In the genomic region with DNA sequence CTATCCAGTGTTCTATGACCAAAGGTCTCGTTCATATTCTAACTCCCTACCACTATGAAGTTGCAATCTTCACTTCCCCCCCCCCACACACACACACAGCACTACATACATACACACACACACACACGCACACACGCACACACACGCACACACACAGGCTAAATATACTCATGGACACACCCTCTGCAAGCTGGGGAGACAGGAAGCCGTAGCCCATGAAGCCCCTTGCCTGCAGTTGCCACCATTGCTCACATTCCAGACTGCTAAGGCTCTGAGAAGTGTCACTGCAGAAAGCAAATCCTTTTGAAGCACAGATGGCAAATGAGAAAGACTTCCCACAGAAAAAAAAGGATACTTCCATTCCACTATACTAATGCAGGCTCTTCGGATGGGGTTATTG, we compare ENCODE assay signal across 14 mouse cellular contexts.
"Had no signal": no experiment of that assay in that cellular context is flagged by ENCODE, and none has a peak within 500 bp of the region (broad histone marks: within the 10 kb centered on the region; RNA-seq: fewer than 3 reads in every experiment).

No protein-coding gene starts in this region.

- H3K36me3 ChIP-seq: kidney, embryonic 15.5 days; limb, embryonic 13.5 days; midbrain, embryonic 12.5 days had no signal

- H3K9me3 ChIP-seq: kidney, embryonic 15.5 days; limb, embryonic 13.5 days; midbrain, embryonic 12.5 days had no signal

- H3K4me2 ChIP-seq: kidney, embryonic 15.5 days; limb, embryonic 13.5 days; midbrain, embryonic 12.5 days had no signal

- H3K4me3 ChIP-seq: kidney, embryonic 15.5 days; limb, embryonic 13.5 days; midbrain, embryonic 12.5 days had no signal

- H3K9ac ChIP-seq: kidney, embryonic 15.5 days; limb, embryonic 13.5 days; liver, embryonic 14.5 days; midbrain, embryonic 12.5 days had no signal

- DNase-seq: kidney, adult 2 months; kidney, postnatal 14 days; left cerebral cortex, postnatal 4 days; lung, adult 18-20 months; lung, postnatal 4 days; right cerebral cortex, postnatal 4 days; spleen, adult 18-20 months had no signal

- H3K27ac ChIP-seq: kidney, embryonic 15.5 days; limb, embryonic 13.5 days; liver, embryonic 14.5 days; midbrain, embryonic 12.5 days had no signal

- ATAC-seq: intestine, embryonic 16.5 days; lung, postnatal 0 days; midbrain, embryonic 16.5 days had no signal
